Mouse (Mus musculus): ENCODE measurements around the gene Ncoa7. TPM values are rescaled to one million over a fixed set of nuclear protein-coding genes. Genes with fewer than 3 reads are reported as not detected.

Gene Ncoa7
- total RNA-seq, 2 experiments from 2014 or later, result 97.2 to 104 TPM

DNA sequence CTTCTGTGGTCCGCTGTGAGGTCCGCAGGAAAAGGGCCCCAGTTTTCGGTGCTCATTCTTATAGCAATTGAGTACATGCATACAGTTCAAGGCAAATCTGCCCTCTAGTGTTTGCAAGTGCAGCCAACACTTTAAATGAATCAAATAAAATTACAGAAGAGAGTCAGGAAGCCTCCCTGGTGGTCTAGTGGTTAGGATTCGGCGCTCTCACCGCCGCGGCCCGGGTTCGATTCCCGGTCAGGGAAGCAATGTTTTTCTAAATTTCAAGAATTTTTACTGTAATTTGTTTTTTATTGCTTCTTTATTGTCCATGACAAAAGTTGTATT is 7.8 kb upstream of the Ncoa7 start:
- TF ChIP-seq CTCF (IDR thresholded peaks at IDR 0.05), result peak; percentile 91
- peak overlapping the region; percentile 70 for H3K27ac ChIP-seq
- peak; percentile 79 to 80 for DNase-seq (ENCODE audit: extremely low spot score in 1 of 2, low spot score in 2 of 2)
- intact Hi-C loops (cut with DNase I), result loop anchor here (5.0 kb wide), 1 partner anchor 209 kb away; the partner anchor contains the start of gene Trmt11
- H3K4me3 ChIP-seq, result peak overlapping the region; percentile 50

DNA sequence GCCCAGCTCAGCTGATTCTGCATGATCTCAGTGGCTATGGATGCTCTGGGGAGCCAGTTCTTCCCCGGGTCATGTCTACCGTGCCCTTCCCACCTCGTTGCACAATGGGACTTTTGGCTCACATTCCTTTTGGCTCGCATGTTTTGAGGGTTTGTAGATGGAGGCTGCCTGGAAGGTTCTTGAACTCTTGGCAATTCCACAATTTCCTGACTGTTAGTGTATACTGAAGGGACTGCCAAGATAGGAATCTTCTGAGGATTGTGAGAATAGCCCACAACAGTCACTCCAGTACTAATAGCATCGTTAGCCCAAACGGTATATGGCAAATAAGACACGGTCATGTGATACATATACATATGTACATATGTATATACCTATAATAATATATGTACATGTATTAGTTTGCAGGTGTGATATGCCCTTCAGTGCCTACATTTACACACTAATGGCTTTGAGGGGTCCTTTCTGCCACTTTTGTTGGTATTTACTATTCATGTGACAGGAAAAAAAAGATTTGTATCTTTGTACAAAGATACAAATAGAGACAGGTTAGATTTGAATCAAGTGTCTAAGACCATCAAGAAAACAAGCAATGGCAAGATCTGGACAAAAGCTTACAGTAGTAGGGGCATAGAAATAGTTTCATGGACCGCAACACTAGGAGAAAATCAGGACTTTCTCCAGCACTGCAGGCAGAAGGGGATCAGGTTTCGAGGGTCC is 7.3 kb upstream of the Ncoa7 start:
- intact Hi-C loops (cut with DNase I), result loop anchor here (5.0 kb wide), 1 partner anchor 208 kb away; the partner anchor contains the start of gene Trmt11
- Histone ChIP-seq H3K4me3 (peak overlapping the region; percentile 50), H3K27ac (peak overlapping the region; percentile 70)
- no peak for DNase-seq (ENCODE audit: extremely low spot score in 1 of 2, low spot score in 2 of 2)
- no peak for TF ChIP-seq CTCF (IDR thresholded peaks at IDR 0.05)

DNA sequence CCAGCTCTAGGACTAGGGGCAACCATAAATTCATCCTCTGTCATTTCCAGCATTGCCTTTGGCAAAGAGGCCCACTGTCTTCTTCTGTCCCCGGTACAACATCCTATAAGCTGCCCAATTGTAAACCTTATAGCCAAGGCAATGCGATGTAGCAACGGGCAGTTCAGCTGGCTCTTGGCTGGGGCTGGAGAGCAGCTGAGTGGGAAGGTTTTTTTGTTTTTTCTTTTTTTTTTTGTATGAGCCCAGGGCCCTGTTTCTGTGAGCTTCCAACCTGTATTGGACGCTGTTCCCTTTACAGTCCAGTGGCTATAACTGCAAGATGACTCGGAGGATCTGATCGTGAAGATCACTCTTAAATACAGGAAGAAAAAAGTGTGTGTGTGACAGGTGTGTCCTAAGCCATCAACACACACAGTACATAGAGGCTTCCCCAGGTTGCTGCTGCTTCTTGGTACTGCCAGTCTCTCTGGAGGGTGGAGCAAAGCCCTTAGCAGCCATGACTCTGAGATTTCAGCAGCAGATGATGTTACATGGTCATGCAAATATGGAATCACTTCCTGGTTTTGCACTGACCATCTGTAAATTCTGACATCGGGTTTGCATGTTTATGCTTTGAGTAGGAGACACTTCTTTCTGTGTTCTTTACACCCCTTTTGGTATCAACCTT is 594 bp upstream of the Ncoa7 start:
- Histone ChIP-seq H3K27ac (peak overlapping the region; percentile 97), H3K4me3 (peak overlapping the region; percentile 89)
- no peak for TF ChIP-seq CTCF (IDR thresholded peaks at IDR 0.05)
- intact Hi-C loops (cut with DNase I), result loop anchor here (2.0 to 5.0 kb wide), 5 partner anchors 36 to 1266 kb away; partner anchors contain the start of gene Rspo3
- DNase-seq (ENCODE audit: extremely low spot score in 1 of 2, low spot score in 2 of 2), result no peak

DNA sequence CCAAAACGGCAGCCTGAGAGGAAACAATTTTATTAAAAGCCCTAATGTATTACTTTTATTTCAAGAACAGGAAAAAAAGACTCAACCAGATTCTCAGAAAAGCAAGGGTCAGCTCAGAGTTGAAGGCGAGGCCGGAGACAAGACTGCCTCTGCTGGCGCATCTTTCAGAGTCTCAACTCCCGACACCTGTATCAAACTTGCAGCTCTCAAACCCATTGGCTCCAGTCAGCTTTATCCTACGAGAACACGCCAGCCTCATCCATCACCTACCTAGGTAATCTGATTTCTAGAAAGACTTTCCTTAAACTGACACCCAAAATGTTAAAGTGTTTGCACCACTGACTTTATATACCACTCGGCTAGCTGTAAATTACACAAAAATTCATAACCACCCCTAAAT is 1.1 kb downstream of the Ncoa7 start:
- peak; percentile 29 to 30 for DNase-seq (ENCODE audit: extremely low spot score in 1 of 2, low spot score in 2 of 2)
- intact Hi-C loops (cut with DNase I), result loop anchor here (2.0 to 5.0 kb wide), 5 partner anchors 35 to 1265 kb away; partner anchors contain the start of gene Rspo3
- peak overlapping the region; percentile 89 for H3K4me3 ChIP-seq
- TF ChIP-seq CTCF (IDR thresholded peaks at IDR 0.05), result peak; percentile 21
- peak overlapping the region; percentile 97 for H3K27ac ChIP-seq

DNA sequence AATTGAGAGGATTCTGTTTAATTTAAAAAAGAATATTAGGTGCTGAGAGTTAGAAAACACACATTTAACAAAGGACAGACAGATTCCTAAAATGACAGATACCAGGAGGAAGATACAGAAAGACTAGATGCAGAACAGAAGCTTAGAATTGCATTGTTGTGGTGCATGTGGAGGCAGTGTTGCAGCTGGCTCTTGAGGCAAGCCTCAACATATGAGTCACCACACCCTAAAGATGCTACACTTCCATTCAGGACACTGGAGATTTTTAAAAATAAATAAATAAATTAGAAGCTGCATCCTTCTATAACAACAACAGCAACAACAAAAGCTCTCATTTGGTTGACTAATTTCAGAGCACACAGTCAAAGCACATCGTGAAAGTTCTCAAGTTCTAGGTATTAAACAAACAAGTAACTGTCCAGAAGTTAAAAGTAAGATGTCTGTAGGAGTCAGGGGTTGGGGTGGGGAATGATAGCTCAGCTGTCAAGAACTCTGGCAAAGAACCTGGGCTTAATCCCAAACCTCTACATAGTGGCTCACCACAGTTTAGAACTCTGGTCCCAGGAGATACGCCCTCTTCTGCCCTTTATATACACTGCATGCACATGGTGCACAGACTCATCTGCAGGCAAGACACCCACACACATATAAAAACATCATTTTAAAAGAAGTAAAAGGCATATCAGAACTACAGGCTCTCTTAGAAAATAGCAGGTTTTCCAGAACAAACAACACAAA is 3.2 kb downstream of the Ncoa7 start:
- DNase-seq (ENCODE audit: extremely low spot score in 1 of 2, low spot score in 2 of 2), result no peak
- intact Hi-C loops (cut with DNase I), result loop anchor here (5.0 kb wide), 3 partner anchors 33 to 1263 kb away; partner anchors contain the start of gene Rspo3
- Histone ChIP-seq H3K27ac (no peak overlapping the region), H3K4me3 (no peak overlapping the region)
- no peak; the same call in 1 of the 2 replicates for TF ChIP-seq CTCF (IDR thresholded peaks at IDR 0.05)

DNA sequence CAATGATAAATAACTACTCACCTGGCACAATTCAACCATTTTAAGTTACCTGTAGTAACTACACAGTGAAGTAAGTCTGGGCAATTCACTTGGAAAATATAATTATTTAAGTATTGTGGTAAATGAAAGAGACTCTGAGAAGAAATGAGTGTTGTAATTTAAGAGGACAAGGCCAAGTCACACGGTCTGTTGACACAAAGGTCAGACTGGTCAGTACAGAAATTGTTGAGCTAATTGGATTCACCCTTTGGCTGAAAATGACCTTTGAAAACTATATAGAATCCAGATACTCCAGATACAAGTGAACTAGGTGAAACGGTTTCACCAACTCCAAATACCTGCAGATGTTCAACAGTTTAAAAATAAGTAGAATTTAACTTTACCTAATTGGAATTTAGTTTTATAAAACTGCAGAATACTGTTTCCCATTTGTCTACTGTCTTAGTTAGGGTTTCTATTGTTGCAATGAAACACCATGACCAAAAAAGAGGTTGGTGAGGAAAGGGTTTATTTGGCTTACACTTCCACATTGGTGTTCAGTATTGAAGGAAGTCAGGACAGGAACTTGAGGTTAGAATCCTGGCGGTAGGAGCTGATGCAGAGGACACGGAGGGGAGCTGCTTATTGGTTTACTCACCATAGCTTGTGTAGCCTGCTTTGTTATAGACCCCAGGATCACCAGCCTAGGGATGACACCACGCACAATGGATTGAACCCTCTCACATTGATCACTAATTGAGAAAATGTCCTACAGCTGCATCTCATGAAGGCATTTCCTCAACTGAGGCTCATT is 6.5 kb downstream of the Ncoa7 start:
- intact Hi-C loops (cut with DNase I), result no loop called here

DNA sequence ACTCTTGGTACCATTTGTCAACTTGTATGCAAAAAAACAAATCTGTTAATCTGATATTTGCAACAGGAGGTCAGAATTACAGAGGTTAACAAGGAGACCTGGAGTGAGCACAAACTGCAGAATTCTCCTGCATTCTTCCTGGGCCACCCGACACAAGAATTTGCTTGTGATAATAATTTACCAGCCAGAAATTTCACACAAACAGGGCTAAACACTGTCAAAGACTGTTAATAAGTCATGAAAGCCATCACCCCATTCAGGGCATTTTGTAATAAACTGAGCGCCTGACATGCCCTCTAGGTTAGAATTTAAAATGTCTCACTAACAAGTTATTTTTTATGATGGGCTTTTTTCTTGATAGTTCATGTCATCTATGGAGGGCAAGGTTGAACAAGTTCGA is 12.1 kb downstream of the Ncoa7 start:
- intact Hi-C loops (cut with DNase I), result no loop called here
- H3K27ac ChIP-seq, result no peak overlapping the region
- no peak for DNase-seq (ENCODE audit: extremely low spot score in 1 of 2, low spot score in 2 of 2)
- no peak for TF ChIP-seq CTCF (IDR thresholded peaks at IDR 0.05)
- H3K4me3 ChIP-seq, result no peak overlapping the region

More for the DNA sequence above, 6.5 kb downstream of the Ncoa7 start:
- no peak for DNase-seq (ENCODE audit: extremely low spot score in 1 of 2, low spot score in 2 of 2)
- Histone ChIP-seq H3K4me3 (no peak overlapping the region), H3K27ac (no peak overlapping the region)
- no peak for TF ChIP-seq CTCF (IDR thresholded peaks at IDR 0.05)

DNA sequence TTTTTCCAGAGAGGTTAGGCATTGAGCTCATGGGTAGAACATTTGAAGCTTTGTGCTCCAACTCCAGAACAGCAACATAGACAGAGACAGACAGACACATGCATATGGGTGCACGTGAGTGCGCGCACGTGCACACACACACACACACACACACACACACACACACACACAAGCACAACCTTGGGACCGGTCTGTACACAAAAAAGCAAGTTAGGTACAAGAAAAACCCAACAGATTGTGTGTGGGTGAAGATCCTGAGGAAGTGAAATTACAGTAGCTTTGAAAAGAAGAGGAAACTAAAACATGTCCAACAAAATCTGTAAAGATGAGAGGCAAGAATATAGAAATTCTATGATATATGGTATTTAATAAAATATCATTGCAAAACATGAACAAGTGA is 13.6 kb downstream of the Ncoa7 start:
- intact Hi-C loops (cut with DNase I), result no loop called here
- Histone ChIP-seq H3K27ac (no peak overlapping the region), H3K4me3 (no peak overlapping the region)
- TF ChIP-seq CTCF (IDR thresholded peaks at IDR 0.05), result no peak
- no peak for DNase-seq (ENCODE audit: extremely low spot score in 1 of 2, low spot score in 2 of 2)

DNA sequence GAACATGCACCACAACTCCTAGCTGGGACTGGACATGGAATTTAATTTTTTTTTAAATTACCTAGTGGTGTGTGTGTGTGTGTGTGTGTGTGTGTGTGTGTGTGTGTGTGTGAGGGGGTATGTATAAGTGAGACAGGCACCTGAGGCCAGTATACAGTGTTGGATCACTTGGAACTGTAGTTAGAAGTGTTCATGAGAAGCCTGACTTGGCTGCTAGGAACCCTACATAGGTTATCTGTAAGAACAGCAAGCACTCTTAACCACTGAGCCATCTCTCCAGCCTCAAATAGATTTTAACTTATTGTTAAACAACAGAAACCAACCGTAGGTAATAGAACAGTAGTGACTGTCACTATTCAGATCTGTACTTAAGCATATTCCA is 14.8 kb downstream of the Ncoa7 start:
- Histone ChIP-seq H3K4me3 (no peak overlapping the region), H3K27ac (no peak overlapping the region)
- no peak for DNase-seq (ENCODE audit: extremely low spot score in 1 of 2, low spot score in 2 of 2)
- no peak for TF ChIP-seq CTCF (IDR thresholded peaks at IDR 0.05)
- intact Hi-C loops (cut with DNase I), result no loop called here

DNA sequence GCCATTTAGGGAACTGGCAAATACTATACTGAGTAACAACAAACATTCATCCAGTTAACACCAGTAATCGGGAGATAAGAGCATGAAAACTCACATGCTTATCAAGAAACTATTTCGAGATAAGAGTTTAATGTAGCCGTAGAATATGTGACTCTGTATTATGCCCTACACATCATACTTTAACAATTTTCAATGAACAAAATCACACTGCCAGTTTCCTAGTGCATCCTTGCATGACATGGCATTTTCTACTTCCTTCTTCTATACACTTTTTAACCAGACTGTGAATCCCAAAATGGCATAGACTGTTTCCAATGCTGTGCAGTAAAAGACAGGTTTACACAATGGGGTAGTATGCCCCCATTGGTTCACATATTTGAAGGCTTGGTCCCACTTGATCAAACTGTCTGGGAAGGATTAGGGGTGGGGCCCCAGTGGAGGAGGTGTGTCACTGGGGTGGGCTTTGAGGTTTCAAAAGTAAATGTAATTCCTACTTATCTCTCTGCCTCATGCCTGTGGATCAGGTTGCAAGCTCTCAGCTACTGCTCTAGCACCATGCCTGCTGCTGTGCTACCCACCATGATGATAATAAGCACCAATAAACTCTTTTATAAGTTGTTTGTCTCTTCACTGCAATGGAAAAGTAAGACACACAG is 15.3 kb downstream of the Ncoa7 start:
- intact Hi-C loops (cut with DNase I), result no loop called here
- TF ChIP-seq CTCF (IDR thresholded peaks at IDR 0.05), result no peak
- Histone ChIP-seq H3K4me3 (no peak overlapping the region), H3K27ac (no peak overlapping the region)
- no peak for DNase-seq (ENCODE audit: extremely low spot score in 1 of 2, low spot score in 2 of 2)
